Mouse (Mus musculus) T-helper 2 cell (primary cell): ENCODE data around the gene Ank2.

Experiments
- in situ Hi-C: fragments of 300-600 bp; cut with MboI, MseI; formaldehyde crosslinking; loops from one replicate; pipeline ENCODE4 v1.15.1; 2025; ENCODE audit warnings: high pct_unique_total_duplicates

Gene Ank2

GRCm38 (mm10) chr3:127187081-127187480 is 312.1 kb downstream of the Ank2 start:
- in situ Hi-C loops = no loop called here

GRCm38 (mm10) chr3:127186239-127186638 is 312.9 kb downstream of the Ank2 start:
- in situ Hi-C loops = no loop called here

GRCm38 (mm10) chr3:127183998-127184753 is 315.0 kb downstream of the Ank2 start:
- in situ Hi-C loops = no loop called here

- in situ Hi-C loops = no loop called here
Measured at GRCm38 (mm10) chr3:127172697-127173096, 326.5 kb downstream of the Ank2 start.

- in situ Hi-C loops = no loop called here
Measured at GRCm38 (mm10) chr3:127170246-127170645, 328.9 kb downstream of the Ank2 start.

- in situ Hi-C loops = no loop called here
Measured at GRCm38 (mm10) chr3:127169114-127169513, 330.0 kb downstream of the Ank2 start.

GRCm38 (mm10) chr3:127163749-127164148 is 335.4 kb downstream of the Ank2 start:
- in situ Hi-C loops = no loop called here

- in situ Hi-C loops = no loop called here
Measured at GRCm38 (mm10) chr3:127161998-127162712, 337.0 kb downstream of the Ank2 start.

GRCm38 (mm10) chr3:127161085-127161837 is 337.9 kb downstream of the Ank2 start:
- in situ Hi-C loops = no loop called here

- in situ Hi-C loops = no loop called here
Measured at GRCm38 (mm10) chr3:127157706-127158105, 341.4 kb downstream of the Ank2 start.

GRCm38 (mm10) chr3:127156080-127156479 is 343.1 kb downstream of the Ank2 start:
- in situ Hi-C loops = no loop called here

- in situ Hi-C loops = no loop called here
Measured at GRCm38 (mm10) chr3:127153861-127154260, 345.3 kb downstream of the Ank2 start.

GRCm38 (mm10) chr3:127153443-127153842 is 345.7 kb downstream of the Ank2 start:
- in situ Hi-C loops = no loop called here

- in situ Hi-C loops = no loop called here
Measured at GRCm38 (mm10) chr3:127148648-127149047, 350.5 kb downstream of the Ank2 start.

GRCm38 (mm10) chr3:127140590-127140989 is 358.6 kb downstream of the Ank2 start:
- in situ Hi-C loops = no loop called here

GRCm38 (mm10) chr3:127139638-127140037 is 359.5 kb downstream of the Ank2 start:
- in situ Hi-C loops = no loop called here

GRCm38 (mm10) chr3:127137508-127137907 is 361.6 kb downstream of the Ank2 start:
- in situ Hi-C loops = no loop called here

GRCm38 (mm10) chr3:127134062-127134461 is 365.1 kb downstream of the Ank2 start:
- in situ Hi-C loops = no loop called here

- in situ Hi-C loops = no loop called here
Measured at GRCm38 (mm10) chr3:127131048-127131447, 368.1 kb downstream of the Ank2 start.

- in situ Hi-C loops = no loop called here
Measured at GRCm38 (mm10) chr3:127130167-127130770, 368.9 kb downstream of the Ank2 start.

- in situ Hi-C loops = no loop called here
Measured at GRCm38 (mm10) chr3:127129750-127130149, 369.4 kb downstream of the Ank2 start.

GRCm38 (mm10) chr3:127127611-127128010 is 371.5 kb downstream of the Ank2 start:
- in situ Hi-C loops = no loop called here
